Mouse (Mus musculus) C2C12 (cell line): ENCODE measurements around the gene Tgfbrap1. TPM values are rescaled to one million over a fixed set of nuclear protein-coding genes. Genes with fewer than 3 reads are reported as not detected.

Experiments used
- H3K27me3 ChIP-seq: one replicate; pipeline ENCODE4 v1.6.1; 2011; ENCODE audit not compliant: control insufficient read depth, insufficient read depth, insufficient read length
- H3K36me3 ChIP-seq: one replicate; pipeline ENCODE4 v1.6.1; 2011; ENCODE audit not compliant: control insufficient read depth, insufficient read depth
- H3K4me3 ChIP-seq: one replicate; pipeline ENCODE4 v1.5.1; 2011; ENCODE audit warnings: mild to moderate bottlenecking, control low read depth; ENCODE audit not compliant: poor library complexity, insufficient read depth, severe bottlenecking
- H3K79me2 ChIP-seq: one replicate; pipeline ENCODE4 v1.6.1; 2011; ENCODE audit not compliant: control insufficient read depth, insufficient read depth
- H3K79me3 ChIP-seq: one replicate; pipeline ENCODE4 v1.6.1; 2011; ENCODE audit warnings: low read depth, control low read depth
- H3ac ChIP-seq: one replicate; pipeline ENCODE3; 2011; ENCODE audit warnings: low read depth; ENCODE audit not compliant: control insufficient read depth, insufficient read length
- CEBPB ChIP-seq: IDR thresholded peaks from one replicate; pipeline ENCODE4 v1.6.1; 2011; ENCODE audit warnings: low read depth, mild to moderate bottlenecking, control low read depth, moderate library complexity
- CTCF ChIP-seq: IDR thresholded peaks from one replicate; pipeline ENCODE4 v1.5.1; 2011; ENCODE audit not compliant: control insufficient read depth, insufficient read depth, insufficient read length
- FOSL1 ChIP-seq: IDR thresholded peaks from one replicate; pipeline ENCODE4 v1.8.0; 2011; ENCODE audit warnings: mild to moderate bottlenecking, low read length; ENCODE audit not compliant: poor library complexity, insufficient read depth, severe bottlenecking
- MAX ChIP-seq: IDR thresholded peaks from one replicate; pipeline ENCODE4 v1.6.1; 2011; ENCODE audit warnings: mild to moderate bottlenecking, control low read depth
- MYOD1 ChIP-seq: IDR thresholded peaks from one replicate; pipeline ENCODE4 v1.6.1; 2011; ENCODE audit warnings: low read depth; ENCODE audit not compliant: control insufficient read depth, insufficient read length
- MYOG ChIP-seq: IDR thresholded peaks from one replicate; pipeline ENCODE4 v1.6.1; 2011; ENCODE audit not compliant: control insufficient read depth, insufficient read length; ENCODE audit errors: extremely low read depth
- USF1 ChIP-seq: IDR thresholded peaks from one replicate; pipeline ENCODE4 v1.6.1; 2011; ENCODE audit warnings: low read depth, mild to moderate bottlenecking, control low read depth, moderate library complexity
- polyA plus RNA-seq: library from polyadenylated mRNA; unstranded; fragments of >200 nt; fragmentation: generic; extraction: Trizol; gene quantifications from one replicate; pipeline ENCODE4 v1.2.1, GENCODE M21; 2012; ENCODE audit warnings: missing spikeins

The Tgfbrap1 gene
- polyA plus RNA-seq, 1 experiment: 9.5 TPM

DNA sequence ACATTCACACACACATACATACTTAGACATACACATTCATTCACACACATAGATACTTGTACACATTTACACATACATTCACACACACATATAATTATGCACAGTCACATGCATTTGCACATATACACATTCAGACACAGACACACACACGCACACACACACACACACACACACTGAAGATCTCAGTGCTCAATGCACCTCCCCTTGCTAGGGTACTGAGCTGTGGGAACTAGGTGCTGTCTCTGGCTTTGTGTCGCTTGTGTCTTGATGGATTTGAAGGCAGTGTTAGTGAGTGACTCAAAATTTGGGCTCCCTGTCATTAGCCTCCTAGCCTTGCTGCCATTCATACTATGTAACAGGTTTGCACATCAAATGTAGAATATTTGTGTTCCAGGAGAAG lies 24.2 kb upstream of the Tgfbrap1 start:
- Histone ChIP-seq H3K79me3 (peaks cover 6% of the 10 kb centered on the region), H3ac (peak overlapping the region; percentile 6), H3K79me2 (peaks cover 15% of the 10 kb centered on the region), H3K36me3 (peaks cover 80% of the 10 kb centered on the region), H3K27me3 (no peaks in the 10 kb centered on the region), H3K4me3 (no peak overlapping the region)
- TF ChIP-seq CTCF: no peak
- TF ChIP-seq CEBPB: no peak
- no peak for TF ChIP-seq USF1
- no peak for TF ChIP-seq MYOG
- no peak for TF ChIP-seq FOSL1
- TF ChIP-seq MYOD1: no peak
- no peak for TF ChIP-seq MAX

DNA sequence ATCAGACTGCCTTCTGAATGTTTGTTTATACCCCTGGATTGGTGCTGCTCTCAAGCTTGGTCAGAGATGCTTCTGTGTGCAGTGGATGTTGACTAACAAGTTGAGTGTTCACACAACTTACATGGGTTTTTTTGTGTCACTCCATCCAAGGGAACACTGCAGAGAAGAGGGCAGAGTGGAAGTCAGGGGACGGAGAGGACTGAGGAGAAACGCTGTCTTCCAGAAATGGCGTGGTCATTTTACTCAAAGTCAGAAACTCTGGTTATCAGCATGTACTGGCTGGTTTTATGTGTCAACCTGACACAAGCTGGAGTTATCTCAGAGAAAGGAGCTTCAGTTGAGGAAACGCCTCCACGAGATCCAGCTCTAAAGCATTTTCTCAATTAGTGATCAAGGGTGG lies 22.5 kb upstream of the Tgfbrap1 start:
- Histone ChIP-seq H3K27me3 (no peaks in the 10 kb centered on the region), H3K79me2 (peaks cover under 1% of the 10 kb centered on the region), H3K79me3 (no peaks in the 10 kb centered on the region), H3ac (no peak overlapping the region), H3K4me3 (no peak overlapping the region), H3K36me3 (peaks cover 71% of the 10 kb centered on the region)
- no peak for TF ChIP-seq MAX
- TF ChIP-seq USF1: no peak
- no peak for TF ChIP-seq MYOD1
- no peak for TF ChIP-seq MYOG
- TF ChIP-seq CEBPB: no peak
- no peak for TF ChIP-seq CTCF
- TF ChIP-seq FOSL1: no peak

DNA sequence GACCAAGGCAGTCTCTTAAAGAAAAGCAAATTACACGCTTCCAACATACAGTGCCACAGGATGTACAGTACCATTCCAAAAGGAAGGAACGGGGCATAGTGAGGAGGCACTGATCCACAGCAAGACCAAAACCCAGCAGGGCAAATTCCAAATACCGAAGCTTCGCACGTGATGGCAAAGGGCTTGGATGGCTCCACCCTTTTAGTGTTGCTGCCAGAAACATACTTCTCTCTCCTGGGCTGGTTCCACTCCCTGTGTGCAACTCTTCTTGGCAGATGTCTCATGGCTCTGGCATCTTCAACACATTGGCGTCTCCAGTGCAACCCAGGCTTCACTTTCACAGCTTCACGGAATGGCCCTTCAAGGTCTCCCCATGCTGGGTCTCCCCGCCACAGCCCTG lies 19.0 kb upstream of the Tgfbrap1 start:
- no peaks in the 10 kb centered on the region for H3K79me3 ChIP-seq
- peaks cover 55% of the 10 kb centered on the region for H3K36me3 ChIP-seq
- TF ChIP-seq FOSL1 (no peak), CTCF (no peak), USF1 (no peak), MYOG (no peak)

DNA sequence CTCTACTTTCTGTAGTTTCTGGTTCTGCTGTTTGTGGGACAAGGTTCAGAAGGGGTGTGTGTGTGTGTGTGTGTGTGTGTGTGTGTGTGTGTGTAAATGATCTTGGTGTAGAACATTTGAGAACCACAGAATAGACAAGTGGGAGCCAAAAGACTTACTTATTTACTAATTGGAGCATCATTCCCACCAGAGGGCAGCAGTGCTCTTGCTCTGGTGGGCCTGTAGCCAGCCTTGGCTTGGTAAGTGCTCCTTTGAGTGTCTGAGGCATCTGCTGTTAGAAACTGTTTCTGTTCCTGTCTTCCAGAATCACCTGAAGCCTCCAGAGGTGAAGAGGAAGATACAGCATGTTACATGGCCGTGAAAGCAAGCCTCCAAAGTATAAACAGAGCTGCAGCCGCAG lies 14.4 kb upstream of the Tgfbrap1 start:
- no peak for TF ChIP-seq CEBPB
- TF ChIP-seq USF1: no peak
- no peak for TF ChIP-seq MYOD1
- TF ChIP-seq FOSL1: no peak
- no peak for TF ChIP-seq CTCF
- TF ChIP-seq MYOG: no peak
- TF ChIP-seq MAX: no peak
- no peak overlapping the region for H3ac ChIP-seq
- no peaks in the 10 kb centered on the region for H3K79me3 ChIP-seq
- H3K4me3 ChIP-seq: no peak overlapping the region
- no peaks in the 10 kb centered on the region for H3K27me3 ChIP-seq
- H3K36me3 ChIP-seq: peaks cover 55% of the 10 kb centered on the region
- no peaks in the 10 kb centered on the region for H3K79me2 ChIP-seq

More for the DNA sequence above, 19.0 kb upstream of the Tgfbrap1 start:
- Histone ChIP-seq H3K4me3 (no peak overlapping the region), H3K79me2 (no peaks in the 10 kb centered on the region), H3ac (no peak overlapping the region), H3K27me3 (no peaks in the 10 kb centered on the region)

DNA sequence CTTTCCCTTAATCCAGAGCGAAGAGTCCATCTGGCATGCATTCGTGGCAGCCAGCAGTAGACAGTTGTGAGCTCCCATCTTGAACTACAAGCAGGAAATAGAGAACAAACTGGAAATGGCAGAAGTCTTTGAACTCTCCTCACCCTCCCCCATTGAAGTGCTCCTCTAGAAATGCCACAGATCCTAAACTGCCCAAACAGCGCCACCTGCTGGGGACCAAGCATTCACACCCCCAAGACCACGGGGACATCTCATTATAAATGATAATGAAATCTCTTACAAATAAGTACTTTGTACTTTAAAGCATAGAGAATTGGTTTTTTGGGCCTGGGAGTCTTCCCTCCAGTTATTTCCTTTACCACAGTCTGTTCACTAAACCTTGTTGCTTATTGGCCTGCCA lies 12.1 kb upstream of the Tgfbrap1 start:
- TF ChIP-seq MYOG (no peak), FOSL1 (no peak), CTCF (peak; percentile 41)
- Histone ChIP-seq H3K79me2 (no peaks in the 10 kb centered on the region), H3K27me3 (no peaks in the 10 kb centered on the region), H3K36me3 (peaks cover 57% of the 10 kb centered on the region), H3ac (no peak overlapping the region), H3K4me3 (no peak overlapping the region), H3K79me3 (no peaks in the 10 kb centered on the region)

DNA sequence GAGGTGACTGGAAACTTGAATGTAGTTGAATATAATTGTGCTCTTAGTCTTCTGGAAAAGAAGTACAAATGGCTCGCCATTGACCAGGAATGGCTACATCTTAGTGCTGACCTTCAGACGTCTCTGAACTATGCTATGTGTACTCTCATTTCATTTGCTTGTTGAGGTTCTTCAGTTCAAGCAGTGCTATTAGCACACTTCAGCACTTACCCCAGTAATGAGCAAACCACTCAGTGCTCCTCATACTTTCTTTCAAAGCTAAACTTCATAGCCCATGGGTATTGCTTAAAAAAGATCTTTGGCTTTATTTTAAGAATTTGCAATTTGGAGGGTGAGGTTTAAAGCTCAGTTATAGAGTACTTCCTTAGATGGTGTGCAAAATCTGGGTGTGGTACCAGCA lies 10.3 kb upstream of the Tgfbrap1 start:
- Histone ChIP-seq H3K4me3 (no peak overlapping the region), H3K36me3 (peaks cover 45% of the 10 kb centered on the region), H3K79me3 (peaks cover under 1% of the 10 kb centered on the region), H3ac (no peak overlapping the region), H3K27me3 (no peaks in the 10 kb centered on the region), H3K79me2 (peaks cover 15% of the 10 kb centered on the region)
- TF ChIP-seq MAX (no peak), CTCF (no peak), MYOD1 (no peak), CEBPB (no peak), USF1 (no peak)
